Mouse (Mus musculus) embryonic facial prominence, embryonic 14.5 days (tissue): ENCODE measurements around the gene Ddah1. TPM values are rescaled to one million over a fixed set of nuclear protein-coding genes. Genes with fewer than 3 reads are reported as not detected.

ENCODE experiments used
- ATAC-seq: fragments of 200-750 bp; cut with Nextera tagmentation; 2 replicates; pipeline ENCODE4 v1.8.0; 2017; ENCODE audit warnings: low read depth, moderate number of reproducible peaks, moderate TSS enrichment
- DNase-seq: peaks from one replicate; pipeline ENCODE4 v3.0.0-alpha.2; 2015; ENCODE audit warnings: low spot score
- H3K27ac ChIP-seq: fragments of 300-500 bp; sonication (generic); replicated peaks from 2 replicates; pipeline ENCODE4 v1.5.1; 2014; ENCODE audit warnings: low read depth, mild to moderate bottlenecking, low read length, moderate library complexity
- H3K27me3 ChIP-seq: fragments of 300-500 bp; sonication (generic); replicated peaks from 2 replicates; pipeline ENCODE4 v1.6.1; 2014; ENCODE audit warnings: low read length; ENCODE audit not compliant: control insufficient read depth, insufficient read depth
- H3K36me3 ChIP-seq: fragments of 300-500 bp; sonication (generic); 2 replicates; pipeline ENCODE4 v1.6.1; 2014; ENCODE audit warnings: low read length, mixed read lengths; ENCODE audit not compliant: control insufficient read depth, insufficient read depth
- H3K4me1 ChIP-seq: fragments of 300-500 bp; sonication (generic); 2 replicates; pipeline ENCODE4 v1.6.1; 2014; ENCODE audit warnings: antibody characterized with exemption, low read length; ENCODE audit not compliant: control insufficient read depth, insufficient read depth
- H3K4me2 ChIP-seq: fragments of 300-500 bp; sonication (generic); 2 replicates; pipeline ENCODE4 v1.6.1; 2014; ENCODE audit warnings: low read depth, mild to moderate bottlenecking, low read length, moderate library complexity, mixed read lengths
- H3K4me3 ChIP-seq: fragments of 300-500 bp; sonication (generic); 2 replicates; pipeline ENCODE4 v1.5.1; 2014; ENCODE audit warnings: low read depth, mild to moderate bottlenecking, low read length
- H3K9ac ChIP-seq: fragments of 300-500 bp; sonication (generic); 2 replicates; pipeline ENCODE4 v1.6.1; 2014; ENCODE audit warnings: low read depth, mild to moderate bottlenecking, low read length, moderate library complexity, mixed read lengths
- H3K9me3 ChIP-seq: fragments of 300-500 bp; sonication (generic); 2 replicates; pipeline ENCODE4 v1.6.1; 2016; ENCODE audit warnings: low read length; ENCODE audit not compliant: control insufficient read depth
- WGBS: fragments of 180-500 bp; shearing (Covaris S2); extraction: QIAGEN DNeasy Blood & Tissue Kit; methylation state at CpG from one replicate; pipeline ENCODE4 v1.1.7; 2014; 5-methylcytosine and 5-hydroxymethylcytosine counted together
- polyA plus RNA-seq: library from polyadenylated mRNA; unstranded; fragments of >200 nt; fragmentation: Nextera tagmentation; extraction: Ambion mirVana; gene quantifications from 2 replicates; pipeline ENCODE4 v1.2.1, GENCODE M21; 2014

Ddah1 gene
- 50.9 and 56.0 TPM in 2 replicates for polyA plus RNA-seq

DNA sequence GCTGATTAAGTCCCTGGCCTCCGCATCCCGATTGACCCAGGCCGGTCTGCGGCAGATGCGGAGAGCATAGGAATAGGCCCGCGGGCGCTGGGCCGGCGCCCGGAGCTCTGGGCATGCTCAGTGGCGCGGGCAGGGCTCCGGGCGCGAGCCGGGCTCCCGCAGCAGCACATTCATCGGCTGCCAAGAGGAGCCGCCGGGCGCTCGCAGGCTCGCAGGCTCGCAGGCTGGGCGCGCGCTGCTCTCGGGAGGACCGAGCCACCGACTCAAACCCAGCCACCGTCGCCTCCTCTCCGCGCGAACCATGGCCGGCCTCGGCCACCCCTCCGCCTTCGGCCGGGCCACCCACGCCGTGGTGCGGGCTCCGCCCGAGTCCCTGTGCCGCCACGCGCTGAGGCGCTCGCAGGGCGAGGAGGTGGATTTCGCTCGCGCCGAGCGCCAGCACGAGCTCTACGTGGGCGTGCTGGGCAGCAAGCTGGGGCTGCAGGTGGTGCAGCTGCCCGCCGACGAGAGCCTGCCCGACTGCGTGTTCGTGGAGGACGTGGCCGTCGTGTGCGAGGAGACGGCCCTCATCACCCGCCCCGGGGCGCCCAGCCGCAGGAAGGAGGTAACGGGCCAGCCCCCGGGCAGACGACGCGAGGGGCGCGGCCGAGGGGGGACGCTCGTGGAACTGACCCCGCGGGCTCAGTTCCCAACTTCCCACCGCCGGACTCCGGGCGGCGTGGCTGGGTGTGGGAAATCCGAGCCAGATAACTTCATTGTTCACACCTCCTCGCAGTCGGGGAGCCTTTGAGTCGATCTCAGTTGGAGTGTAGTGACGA, at the start of gene Ddah1:
Gene Ddah1, plus strand, starts transcription at position 115 of the 818 bp plus-strand sequence.
- H3K4me2 ChIP-seq, result peak within 1 kb of the TSS; percentile 100
- H3K4me1 ChIP-seq, result peaks cover 12% of the 10 kb centered on the region
- H3K36me3 ChIP-seq, result no peaks in the 10 kb centered on the region
- peak within 1 kb of the TSS; percentile 71 for H3K4me3 ChIP-seq
- H3K9me3 ChIP-seq, result no peaks in the 10 kb centered on the region
- ATAC-seq (peak; percentile 93), DNase-seq (peak; percentile 87)
- peak within 1 kb of the TSS; percentile 83 for H3K9ac ChIP-seq
- under 1% methylated on average over 82 of the region's 97 CpGs for WGBS
- H3K27me3 ChIP-seq, result peaks cover 12% of the 10 kb centered on the region
- peak within 1 kb of the TSS; percentile 54 for H3K27ac ChIP-seq

GRCm38 (mm10) chr3:145715923-145716322, 42.6 kb upstream of the Ddah1 start:
- H3K9me3 ChIP-seq, result no peaks in the 10 kb centered on the region
- no peak overlapping the region for H3K4me3 ChIP-seq
- no peak overlapping the region for H3K27ac ChIP-seq
- H3K9ac ChIP-seq, result no peak overlapping the region
- no peaks in the 10 kb centered on the region for H3K27me3 ChIP-seq
- H3K4me1 ChIP-seq, result no peaks in the 10 kb centered on the region
- no peaks in the 10 kb centered on the region for H3K36me3 ChIP-seq
- DNase-seq (no peak), ATAC-seq (no peak)
- WGBS, result 84% methylated on average over 7 of the region's 7 CpGs
- H3K4me2 ChIP-seq, result no peak overlapping the region

DNA sequence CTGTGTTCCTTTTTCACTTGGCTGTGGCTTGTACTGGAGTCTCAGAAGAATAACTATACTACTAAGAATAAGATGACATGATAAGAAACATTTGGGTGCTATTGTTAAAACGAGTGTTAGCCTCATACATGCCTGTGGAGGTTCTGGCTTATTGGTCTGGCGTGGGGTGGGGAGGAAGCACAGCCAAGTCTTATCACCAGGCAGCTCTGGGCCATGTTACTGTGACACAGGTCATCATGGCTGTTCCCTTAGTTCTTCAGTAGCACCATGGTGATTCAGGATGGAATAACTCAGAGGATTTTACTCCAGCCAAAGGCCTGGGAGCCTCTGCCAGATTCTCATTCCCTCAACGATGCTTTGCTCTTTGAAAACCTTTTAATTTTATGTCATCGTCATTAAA, 38.8 kb upstream of the Ddah1 start:
- H3K9ac ChIP-seq, result no peak overlapping the region
- no peak overlapping the region for H3K27ac ChIP-seq
- H3K4me1 ChIP-seq, result no peaks in the 10 kb centered on the region
- DNase-seq (no peak), ATAC-seq (no peak)
- 79% methylated on average over 4 of the region's 4 CpGs for WGBS
- no peaks in the 10 kb centered on the region for H3K36me3 ChIP-seq
- no peaks in the 10 kb centered on the region for H3K9me3 ChIP-seq
- no peak overlapping the region for H3K4me3 ChIP-seq
- no peak overlapping the region for H3K4me2 ChIP-seq
- no peaks in the 10 kb centered on the region for H3K27me3 ChIP-seq

DNA sequence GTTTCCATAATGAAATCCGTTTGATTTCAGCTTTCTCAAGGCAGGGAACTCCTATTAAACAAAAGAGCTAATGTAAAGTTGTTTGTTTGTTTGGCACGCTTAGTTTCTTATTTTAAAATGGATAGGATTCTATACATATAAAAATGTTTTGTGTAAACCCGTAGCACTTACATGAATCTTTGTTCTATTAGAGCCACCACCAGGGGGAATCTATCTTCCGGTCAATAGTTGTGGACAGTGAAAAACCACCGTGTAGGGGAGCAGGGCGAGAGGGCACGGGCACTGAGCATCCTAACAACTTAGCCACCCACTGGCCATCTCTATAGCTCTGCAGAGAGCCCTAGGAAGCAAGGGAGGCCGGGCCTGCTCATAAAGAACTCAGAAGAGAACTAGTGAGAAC, 33.4 kb upstream of the Ddah1 start:
- WGBS, result 74% methylated on average over 8 of the region's 8 CpGs

DNA sequence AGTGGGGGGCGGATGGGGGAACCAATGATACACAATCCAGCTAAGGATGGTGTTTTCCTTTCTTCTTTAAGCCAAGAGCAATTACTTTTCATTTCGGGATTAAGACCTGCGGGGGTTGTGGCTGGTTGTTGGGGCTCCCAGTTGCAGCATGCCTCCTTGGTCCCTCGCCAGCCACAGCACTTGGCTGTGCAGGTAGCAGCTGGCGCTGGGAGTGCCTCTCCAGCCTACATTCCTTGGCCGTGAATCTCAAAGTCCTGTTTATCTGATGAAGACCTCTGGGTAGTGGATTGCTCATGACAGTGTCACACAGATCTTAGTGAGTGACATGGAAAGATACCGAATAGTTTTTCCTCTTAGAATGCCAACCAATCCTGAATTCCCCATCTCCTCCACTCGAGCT, 30.1 kb upstream of the Ddah1 start:
- peak; percentile 73 for DNase-seq
- Histone ChIP-seq H3K27ac (no peak overlapping the region), H3K27me3 (no peaks in the 10 kb centered on the region), H3K9ac (no peak overlapping the region), H3K4me3 (no peak overlapping the region), H3K36me3 (no peaks in the 10 kb centered on the region), H3K4me2 (no peak overlapping the region), H3K4me1 (peaks cover 7% of the 10 kb centered on the region), H3K9me3 (no peaks in the 10 kb centered on the region)
- 27% methylated on average over 8 of the region's 8 CpGs for WGBS
- peak; percentile 75; the same call in 1 of the 2 replicates for ATAC-seq

More for the DNA sequence above, 33.4 kb upstream of the Ddah1 start:
- DNase-seq (no peak), ATAC-seq (no peak)
- H3K9ac ChIP-seq, result no peak overlapping the region
- H3K27me3 ChIP-seq, result no peaks in the 10 kb centered on the region
- no peak overlapping the region for H3K27ac ChIP-seq
- H3K4me2 ChIP-seq, result no peak overlapping the region
- no peak overlapping the region for H3K4me3 ChIP-seq
- peaks cover 7% of the 10 kb centered on the region for H3K4me1 ChIP-seq
- H3K9me3 ChIP-seq, result no peaks in the 10 kb centered on the region
- H3K36me3 ChIP-seq, result no peaks in the 10 kb centered on the region

DNA sequence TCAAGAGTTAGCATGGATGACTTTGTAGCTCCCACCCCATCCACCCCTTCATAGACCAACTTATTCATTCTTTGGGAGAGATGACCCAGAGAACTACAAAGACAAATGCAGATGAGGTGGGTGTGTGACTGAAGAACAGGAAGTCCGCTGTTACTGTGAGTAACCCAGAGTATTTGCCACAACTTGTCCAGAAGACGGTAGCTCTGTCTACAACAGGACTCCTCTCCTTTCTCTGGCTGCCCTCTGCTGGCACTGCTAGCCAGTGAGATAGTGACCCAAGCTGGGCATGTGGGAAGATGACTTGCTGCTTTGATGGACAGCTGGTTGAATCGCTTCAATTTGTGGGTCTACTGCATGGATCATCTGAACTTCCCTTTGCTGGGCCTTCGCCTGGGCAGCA, 28.9 kb upstream of the Ddah1 start:
- H3K9ac ChIP-seq, result no peak overlapping the region
- 71% methylated on average over 4 of the region's 4 CpGs for WGBS
- H3K36me3 ChIP-seq, result no peaks in the 10 kb centered on the region
- H3K27me3 ChIP-seq, result no peaks in the 10 kb centered on the region
- H3K9me3 ChIP-seq, result no peaks in the 10 kb centered on the region
- H3K27ac ChIP-seq, result no peak overlapping the region; the same call in 1 of the 2 replicates
- DNase-seq (no peak), ATAC-seq (no peak)
- peaks cover 7% of the 10 kb centered on the region for H3K4me1 ChIP-seq
- no peak overlapping the region for H3K4me3 ChIP-seq
- no peak overlapping the region for H3K4me2 ChIP-seq

GRCm38 (mm10) chr3:145730092-145730491, 28.4 kb upstream of the Ddah1 start:
- WGBS, result 37% methylated on average over 3 of the region's 3 CpGs
- Histone ChIP-seq H3K27ac (no peak overlapping the region), H3K27me3 (no peaks in the 10 kb centered on the region), H3K4me3 (no peak overlapping the region), H3K9ac (no peak overlapping the region), H3K9me3 (no peaks in the 10 kb centered on the region), H3K36me3 (no peaks in the 10 kb centered on the region), H3K4me2 (no peak overlapping the region), H3K4me1 (peaks cover 7% of the 10 kb centered on the region)
- DNase-seq, result no peak
- no peak for ATAC-seq

DNA sequence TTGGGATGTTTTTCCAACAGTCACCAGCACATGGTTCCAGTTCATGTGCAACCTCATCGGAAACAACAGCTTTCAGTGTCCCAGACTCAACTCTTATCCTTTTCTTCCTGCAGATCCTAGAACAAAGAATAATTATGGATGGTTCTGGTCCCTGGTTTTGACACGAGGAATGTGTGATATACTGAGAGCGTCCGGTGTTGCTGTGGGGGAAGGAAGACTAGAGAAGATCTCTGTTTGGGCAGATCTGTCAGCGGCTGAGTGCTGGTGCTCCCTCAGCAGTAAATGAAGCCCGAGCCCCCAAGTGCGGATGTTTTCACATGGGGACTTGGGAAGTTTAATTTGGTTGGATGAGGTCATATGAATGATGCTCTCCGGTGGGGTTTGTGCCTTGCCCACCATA, 23.6 kb upstream of the Ddah1 start:
- ATAC-seq (no peak), DNase-seq (no peak)

GRCm38 (mm10) chr3:145736562-145736961, 21.9 kb upstream of the Ddah1 start:
- H3K9ac ChIP-seq, result no peak overlapping the region
- no peaks in the 10 kb centered on the region for H3K9me3 ChIP-seq
- no peaks in the 10 kb centered on the region for H3K36me3 ChIP-seq
- 77% methylated on average over 5 of the region's 5 CpGs for WGBS
- no peak overlapping the region for H3K27ac ChIP-seq
- no peak overlapping the region for H3K4me3 ChIP-seq
- DNase-seq (no peak), ATAC-seq (no peak)
- no peaks in the 10 kb centered on the region for H3K4me1 ChIP-seq
- no peak overlapping the region for H3K4me2 ChIP-seq
- H3K27me3 ChIP-seq, result no peaks in the 10 kb centered on the region

More for the DNA sequence above, 23.6 kb upstream of the Ddah1 start:
- Histone ChIP-seq H3K4me3 (no peak overlapping the region), H3K36me3 (no peaks in the 10 kb centered on the region), H3K9ac (no peak overlapping the region), H3K4me2 (no peak overlapping the region), H3K9me3 (no peaks in the 10 kb centered on the region), H3K4me1 (no peaks in the 10 kb centered on the region), H3K27me3 (no peaks in the 10 kb centered on the region), H3K27ac (no peak overlapping the region)
- 81% methylated on average over 8 of the region's 8 CpGs for WGBS
